Mouse (Mus musculus) CH12.LX (cell line): ENCODE measurements around the gene Spata2. TPM values are rescaled to one million over a fixed set of nuclear protein-coding genes. Genes with fewer than 3 reads are reported as not detected.

Experiments used
- DNase-seq: peaks from one replicate; pipeline ENCODE4 v3.0.0-alpha.2; 2013; ENCODE audit errors: extremely low read depth
- H3K27ac ChIP-seq: 2 replicates; pipeline ENCODE4 v1.5.1; 2012; ENCODE audit warnings: low read depth, mild to moderate bottlenecking, control low read depth, moderate library complexity; ENCODE audit not compliant: insufficient read depth
- H3K27me3 ChIP-seq: replicated peaks from 2 replicates; pipeline ENCODE3; 2012; ENCODE audit warnings: inconsistent platforms
- H3K36me3 ChIP-seq, 2 experiments: replicated peaks in 1 of 2; 2 replicates each; pipeline versions ENCODE3 to v1.6.1; 2012; ENCODE audit warnings: inconsistent platforms in 1 of 2, low read length in 1 of 2, mild to moderate bottlenecking in 1 of 2, mixed read lengths in 1 of 2, moderate library complexity in 1 of 2; ENCODE audit not compliant: control insufficient read depth in 1 of 2, insufficient read depth in 1 of 2
- H3K4me1 ChIP-seq, 2 experiments: 2 replicates each; pipeline ENCODE4 v1.6.1; 2012; ENCODE audit warnings: inconsistent platforms in 1 of 2, moderate library complexity in 1 of 2; ENCODE audit not compliant: insufficient read depth in 2 of 2, control insufficient read depth in 1 of 2
- H3K4me2 ChIP-seq: 2 replicates; pipeline ENCODE4 v1.6.1; 2012; ENCODE audit warnings: low read depth, mild to moderate bottlenecking, control low read depth; ENCODE audit not compliant: poor library complexity, insufficient read depth, severe bottlenecking
- H3K4me3 ChIP-seq, 3 experiments: fragments of 150-350 bp in 1 of 3; sonication (generic) in 1 of 3; replicated peaks in 1 of 3; 2 replicates each; pipeline versions ENCODE3 to v1.5.1; 2011 to 2012; ENCODE audit warnings: low read depth in 2 of 3, low read length in 2 of 3, mild to moderate bottlenecking in 2 of 3, moderate library complexity in 2 of 3, control low read depth in 1 of 3, improper control_type of control experiment in 1 of 3, inconsistent platforms in 1 of 3, mixed read lengths in 1 of 3; ENCODE audit not compliant: poor library complexity in 1 of 3
- H3K79me2 ChIP-seq: replicated peaks from 2 replicates; pipeline ENCODE4 v1.6.1; 2012; ENCODE audit warnings: mild to moderate bottlenecking, moderate library complexity; ENCODE audit not compliant: control insufficient read depth, poor library complexity, insufficient read depth, severe bottlenecking; ENCODE audit errors: extremely low read depth
- H3K9ac ChIP-seq: 2 replicates; pipeline ENCODE4 v1.6.1; 2012; ENCODE audit warnings: low read depth, mild to moderate bottlenecking, control low read depth, moderate library complexity; ENCODE audit not compliant: insufficient read depth
- H3K9me3 ChIP-seq: replicated peaks from 2 replicates; pipeline ENCODE3; 2012; ENCODE audit warnings: low read length, inconsistent platforms, mixed read lengths
- CHD1 ChIP-seq: IDR thresholded peaks from 2 replicates; pipeline ENCODE4 v1.6.1; 2012; ENCODE audit warnings: low read depth, low read length, improper control_type of control experiment, inconsistent platforms
- CTCF ChIP-seq, 2 experiments: IDR thresholded peaks in 1 of 2; conservative IDR thresholded peaks in 1 of 2; 2 replicates each; pipeline ENCODE4 v1.5.1; 2011 to 2012; ENCODE audit warnings: low read depth in 2 of 2, low read length in 2 of 2, improper control_type of control experiment in 1 of 2, inconsistent platforms in 1 of 2, mild to moderate bottlenecking in 1 of 2, moderate library complexity in 1 of 2
- ELF1 ChIP-seq: IDR thresholded peaks from 2 replicates; pipeline ENCODE4 v1.6.1; 2014; ENCODE audit warnings: low read depth, mild to moderate bottlenecking, inconsistent platforms, low read length, improper control_type of control experiment
- EP300 ChIP-seq: IDR thresholded peaks from 2 replicates; pipeline ENCODE4 v1.6.1; 2011; ENCODE audit warnings: low read length, improper control_type of control experiment
- GABPA ChIP-seq: IDR thresholded peaks from 2 replicates; pipeline ENCODE4 v1.6.1; 2012; ENCODE audit warnings: low read depth, low read length, improper control_type of control experiment, inconsistent platforms; ENCODE audit not compliant: insufficient replicate concordance
- JUN ChIP-seq: IDR thresholded peaks from 2 replicates; pipeline ENCODE4 v1.6.1; 2011; ENCODE audit warnings: low read depth, mild to moderate bottlenecking, low read length, improper control_type of control experiment, moderate library complexity; ENCODE audit not compliant: insufficient read depth
- JUND ChIP-seq: conservative IDR thresholded peaks from 2 replicates; pipeline ENCODE4 v1.6.1; 2011; ENCODE audit warnings: low read depth, low read length, improper control_type of control experiment
- MAFK ChIP-seq: IDR thresholded peaks from 2 replicates; pipeline ENCODE4 v1.6.1; 2011; ENCODE audit warnings: low read length, improper control_type of control experiment; ENCODE audit not compliant: insufficient replicate concordance
- MAX ChIP-seq: IDR thresholded peaks from 2 replicates; pipeline ENCODE4 v1.6.1; 2011; ENCODE audit warnings: low read length, improper control_type of control experiment
- MAZ ChIP-seq: IDR thresholded peaks from 2 replicates; pipeline ENCODE4 v1.6.1; 2012; ENCODE audit warnings: low read depth, mild to moderate bottlenecking, inconsistent platforms, low read length, improper control_type of control experiment, moderate library complexity
- MXI1 ChIP-seq: IDR thresholded peaks from 2 replicates; pipeline ENCODE4 v1.6.1; 2011; ENCODE audit warnings: mild to moderate bottlenecking, low read depth, low read length, improper control_type of control experiment
- MYC ChIP-seq: IDR thresholded peaks from 2 replicates; pipeline ENCODE4 v1.6.1; 2011; ENCODE audit warnings: low read depth, mild to moderate bottlenecking, improper control_type of control experiment, low read length
- PAX5 ChIP-seq: IDR thresholded peaks from 2 replicates; pipeline ENCODE4 v1.6.1; 2012; ENCODE audit warnings: low read length, inconsistent platforms, mixed read lengths
- RAD21 ChIP-seq: IDR thresholded peaks from 2 replicates; pipeline ENCODE4 v1.6.1; 2011; ENCODE audit warnings: low read depth, mild to moderate bottlenecking, low read length, improper control_type of control experiment, moderate library complexity
- dilution Hi-C: fragments of 300-500 bp; cut with MboI; formaldehyde crosslinking; loops from 2 replicates; pipeline ENCODE4 v1.14.3; 2020; ENCODE audit warnings: low sequenced_read_pairs; ENCODE audit not compliant: extremely low pct_unique_long_range_greater_than_20kb, extremely low pct_ligation_motif_present
- in situ Hi-C: fragments of 300-500 bp; cut with MboI; formaldehyde crosslinking; loops from 3 replicates; pipeline ENCODE4 v1.14.3; 2019; ENCODE audit warnings: low sequenced_read_pairs, low pct_ligation_motif_present, low pct_unique_long_range_greater_than_20kb, mixed read lengths
- polyA plus RNA-seq: library from polyadenylated mRNA; unstranded; fragments of >175 nt; gene quantifications from 2 replicates; pipeline ENCODE4 v1.2.1, GENCODE M21; 2012; ENCODE audit warnings: low read depth; ENCODE audit not compliant: insufficient read length
- total RNA-seq, 2 experiments: library from RNA; depleted of rRNA; stranded (reverse); fragments of 300-350 nt in 1 of 2; fragments of >200 nt in 1 of 2; gene quantifications; 2 replicates each; pipeline ENCODE4 v1.2.3; 2012 to 2014

Spata2 gene
- total and polyA plus RNA-seq, 3 experiments, result 9.1 to 22.8 (median 10.5) TPM

GRCm38 (mm10) chr2:167506546-167507260, 14.0 kb upstream of the Spata2 start:
- TF ChIP-seq CHD1 (no peak), MXI1 (no peak), MAZ (no peak), JUND (no peak), JUN (no peak), MAX (no peak), GABPA (no peak), CTCF (conservative IDR thresholded peaks at IDR 0.05 in 1 of 2, IDR thresholded peaks at IDR 0.05 in 1 of 2; ENCODE audit: low read depth in 2 of 2, low read length in 2 of 2) (no peak), PAX5 (no peak), EP300 (no peak), MYC (no peak), ELF1 (no peak), MAFK (no peak)
- TF ChIP-seq, all 38 proteins: peak for 0
- in situ Hi-C loops (no loop called here), dilution Hi-C loops (no loop called here)
- Histone ChIP-seq H3K9me3 (no peaks in the 10 kb centered on the region), H3K9ac (no peak overlapping the region), H3K36me3 (peaks cover 38 to 63% of the 10 kb centered on the region in 2 experiments), H3K4me3 (no peak overlapping the region), H3K27ac (no peak overlapping the region), H3K79me2 (peaks cover 56% of the 10 kb centered on the region), H3K4me1 (peaks cover 5 to 40% of the 10 kb centered on the region in 2 experiments), H3K27me3 (no peaks in the 10 kb centered on the region), H3K4me2 (no peak overlapping the region)
- DNase-seq, result no peak

GRCm38 (mm10) chr2:167505127-167505526, 12.4 kb upstream of the Spata2 start:
- TF ChIP-seq ELF1 (0 out of 2 replicates have a peak, but pooled peaks have one; percentile 27), RAD21 (no peak)
- in situ Hi-C loops, result no loop called here
- Histone ChIP-seq H3K4me1 (peaks cover 5 to 36% of the 10 kb centered on the region in 2 experiments), H3K36me3 (peaks cover 25 to 47% of the 10 kb centered on the region in 2 experiments), H3K27me3 (no peaks in the 10 kb centered on the region), H3K27ac (peak overlapping the region; percentile 4; the same call in 1 of the 2 replicates), H3K9ac (peak overlapping the region; percentile 91; the same call in 1 of the 2 replicates), H3K4me2 (peak overlapping the region; percentile 68), H3K4me3 (peak overlapping the region in 1 of 3 experiments; percentile 0), H3K9me3 (no peaks in the 10 kb centered on the region), H3K79me2 (peaks cover 52% of the 10 kb centered on the region)
- peak; percentile 36 for DNase-seq
- dilution Hi-C loops, result no loop called here
